Mouse (Mus musculus): ENCODE results near the gene Acbd6. TPM values are rescaled to one million over a fixed set of nuclear protein-coding genes. Genes with fewer than 3 reads are reported as not detected.

Gene Acbd6
- 10.2 and 23.6 TPM in 2 replicates for total RNA-seq (2017)

DNA sequence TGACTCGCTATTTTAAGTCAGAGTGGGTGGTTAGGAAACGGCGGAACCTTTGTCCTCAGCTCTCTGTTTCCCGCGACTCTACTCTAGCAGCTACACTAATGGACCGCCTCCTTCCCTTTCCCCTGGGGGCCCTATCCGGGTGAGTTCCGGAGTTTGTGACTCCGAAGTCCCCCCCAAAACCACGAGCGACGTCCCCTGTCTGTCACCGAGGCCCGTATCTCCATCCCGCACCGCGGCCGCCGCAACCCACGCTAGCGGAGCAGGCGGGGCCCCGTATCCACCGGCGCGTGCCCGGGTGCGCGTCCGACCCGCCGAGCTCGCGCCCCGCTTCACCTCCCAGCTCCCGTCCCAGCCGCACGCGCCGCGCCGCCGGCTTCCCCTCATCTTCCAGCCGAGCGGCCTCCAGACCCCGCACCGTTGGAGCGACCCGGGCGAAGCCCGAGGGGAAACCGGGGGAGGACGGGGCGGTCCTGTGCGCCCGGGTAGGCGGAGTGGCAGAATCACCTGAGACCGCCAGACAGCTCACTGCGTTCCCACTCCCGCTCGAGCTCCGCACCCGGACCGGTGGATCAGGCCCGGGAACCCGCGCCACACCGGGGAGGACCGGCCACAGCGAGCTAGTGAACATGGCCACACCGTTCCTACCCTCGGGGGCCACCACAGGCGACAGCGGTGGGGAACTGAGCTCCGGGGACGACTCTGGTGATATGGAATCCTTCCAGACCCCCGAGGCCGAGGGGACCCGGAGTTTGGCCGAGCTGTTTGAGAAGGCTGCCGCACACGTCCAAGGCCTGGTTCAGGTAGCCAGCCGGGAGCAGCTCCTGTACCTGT lies at the start of gene Acbd6:
Acbd6 (plus strand) TSS at position 109 of the 831 bp plus-strand sequence.
- ATAC-seq (ENCODE audit: extremely low read depth, insufficient number of reproducible peaks, low FRiP score, poor library complexity, severe bottlenecking), result peak; percentile 89

DNA sequence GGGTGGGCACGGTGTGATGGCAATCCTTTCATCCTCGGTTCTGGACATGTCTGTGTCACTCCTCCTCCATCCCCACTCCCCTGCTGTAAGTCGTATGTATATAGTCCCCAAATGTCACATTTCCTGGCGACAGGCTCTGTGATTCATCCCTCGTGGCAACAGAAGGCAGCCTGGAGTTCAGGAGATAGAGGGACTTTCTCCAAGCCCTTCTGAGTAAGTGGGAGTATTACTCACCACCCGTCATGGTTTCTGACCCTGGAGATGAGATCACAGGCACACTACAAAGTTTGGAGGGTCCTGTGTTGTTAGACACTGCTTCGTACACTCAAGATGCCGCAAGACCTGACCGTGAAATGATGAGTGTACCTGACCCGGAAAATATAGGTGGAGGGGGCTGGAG lies 47.7 kb upstream of the Acbd6 start:
- ATAC-seq (ENCODE audit: extremely low read depth, insufficient number of reproducible peaks, low FRiP score, poor library complexity, severe bottlenecking), result no peak

DNA sequence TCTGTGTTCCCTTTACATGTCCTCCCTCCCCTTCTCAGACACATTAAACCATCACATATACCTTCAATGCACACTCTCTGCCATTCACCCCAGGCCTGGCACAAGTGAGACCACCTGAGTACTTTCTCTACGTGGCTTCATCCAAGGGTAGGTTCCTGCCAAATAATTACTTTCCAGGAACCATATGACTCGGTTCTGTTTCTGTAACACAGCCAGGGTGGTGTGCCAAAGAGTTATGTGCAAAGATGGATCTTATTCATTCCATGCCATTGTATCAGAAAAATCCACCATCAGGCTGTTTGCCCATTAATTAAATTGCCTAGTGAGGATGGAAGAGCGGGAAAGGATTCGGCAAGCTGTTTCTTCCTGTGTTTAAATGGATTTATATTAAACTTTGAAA lies 42.1 kb upstream of the Acbd6 start:
- ATAC-seq (ENCODE audit: extremely low read depth, insufficient number of reproducible peaks, low FRiP score, poor library complexity, severe bottlenecking), result no peak

DNA sequence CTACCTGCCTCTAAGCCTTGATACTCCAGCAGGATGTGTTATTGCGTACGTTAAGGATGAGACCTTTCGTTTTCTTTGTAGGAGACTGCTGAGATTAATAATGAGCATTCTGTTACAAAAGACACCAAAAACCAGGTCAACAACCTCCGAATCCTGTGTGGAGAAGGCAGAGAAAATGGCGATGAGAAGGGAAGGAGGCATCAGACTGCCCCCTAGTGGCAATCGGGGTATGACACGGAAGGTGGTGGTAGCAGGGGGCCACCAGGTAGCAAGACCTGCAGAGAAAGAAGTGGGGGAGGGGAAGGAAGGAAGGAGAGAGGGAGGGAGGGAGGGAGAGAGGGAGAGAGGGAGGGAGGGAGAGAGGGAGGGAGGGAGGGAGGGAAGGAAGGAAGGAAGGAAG lies 41.3 kb upstream of the Acbd6 start:
- ATAC-seq (ENCODE audit: extremely low read depth, insufficient number of reproducible peaks, low FRiP score, poor library complexity, severe bottlenecking), result no peak

GRCm38 (mm10) chr1:155517060-155517459 lies 40.9 kb upstream of the Acbd6 start:
- ATAC-seq (ENCODE audit: extremely low read depth, insufficient number of reproducible peaks, low FRiP score, poor library complexity, severe bottlenecking), result no peak

DNA sequence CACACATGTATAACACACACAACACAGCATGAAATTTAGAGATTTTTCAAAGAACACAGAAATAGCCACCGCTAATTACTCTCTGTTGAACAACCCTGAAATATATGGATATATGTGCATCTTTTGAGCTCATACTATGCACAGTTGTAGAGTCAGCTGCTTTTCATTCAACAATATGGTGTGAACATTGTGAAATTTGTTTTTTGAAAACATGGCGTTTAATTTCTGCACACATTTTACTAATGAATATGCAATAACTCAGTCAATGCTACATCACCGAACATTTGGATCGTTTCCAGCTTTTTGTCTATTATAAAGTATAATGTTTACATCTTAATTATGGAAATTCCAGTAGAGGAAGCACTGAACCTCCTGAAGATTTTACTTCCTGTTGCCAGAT lies 37.6 kb upstream of the Acbd6 start:
- ATAC-seq (ENCODE audit: extremely low read depth, insufficient number of reproducible peaks, low FRiP score, poor library complexity, severe bottlenecking), result no peak

DNA sequence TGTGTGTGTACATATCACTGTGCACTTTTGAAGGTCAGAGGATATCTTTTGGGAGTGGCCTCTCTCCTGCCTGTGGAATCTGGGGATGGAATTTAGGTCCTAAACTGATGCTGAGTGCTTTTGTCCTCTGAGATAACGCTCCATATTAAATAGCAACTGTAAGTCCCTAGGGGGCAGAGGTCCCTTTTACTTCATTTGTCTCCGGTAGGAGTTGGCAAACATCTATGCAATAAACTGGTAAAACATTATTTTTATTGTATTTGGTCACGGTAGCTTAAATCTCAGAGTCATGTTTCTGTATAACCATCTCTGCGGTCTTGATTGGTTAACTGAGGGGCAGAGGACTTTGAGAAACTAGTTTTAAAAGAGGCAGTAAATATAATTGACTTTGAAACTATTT lies 35.4 kb upstream of the Acbd6 start:
- ATAC-seq (ENCODE audit: extremely low read depth, insufficient number of reproducible peaks, low FRiP score, poor library complexity, severe bottlenecking), result no peak

GRCm38 (mm10) chr1:155526176-155526575 lies 31.7 kb upstream of the Acbd6 start:
- no peak for ATAC-seq (ENCODE audit: extremely low read depth, insufficient number of reproducible peaks, low FRiP score, poor library complexity, severe bottlenecking)

DNA sequence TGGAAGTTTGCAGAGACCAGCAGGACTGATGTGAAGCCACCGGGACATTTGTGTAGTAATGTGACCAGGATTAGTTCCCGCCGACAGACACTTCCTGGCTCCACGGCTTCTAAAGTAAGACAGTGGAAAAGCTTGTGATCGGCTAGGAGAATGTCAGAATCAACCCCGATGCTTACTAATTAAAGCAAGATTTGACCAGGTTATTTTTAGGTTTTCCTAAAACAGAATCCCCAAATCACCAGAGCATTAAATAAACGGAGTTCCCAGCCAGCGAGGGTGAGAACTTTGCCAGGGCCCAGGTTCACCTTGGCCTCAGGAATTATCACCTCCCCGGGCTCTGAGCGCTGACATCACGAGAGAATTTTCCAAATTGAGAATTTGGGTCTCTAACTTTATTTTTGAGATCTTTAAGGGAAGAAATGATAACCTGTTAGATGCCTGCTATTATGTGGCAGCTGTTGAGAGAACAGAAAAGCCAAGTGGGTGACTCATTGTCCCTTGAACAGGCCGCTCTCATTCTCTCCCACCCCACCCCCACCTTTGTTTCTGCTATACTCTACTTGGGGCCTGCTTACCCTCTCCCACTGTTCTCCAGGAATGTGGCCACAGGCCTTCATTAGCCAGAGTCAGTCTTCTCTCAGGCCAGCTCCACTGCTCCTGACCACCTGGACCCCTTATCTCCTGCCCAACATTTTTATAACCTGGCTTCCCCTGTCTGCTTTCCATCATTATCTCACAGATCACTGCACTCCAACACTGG lies 30.7 kb upstream of the Acbd6 start:
- ATAC-seq (ENCODE audit: extremely low read depth, insufficient number of reproducible peaks, low FRiP score, poor library complexity, severe bottlenecking), result no peak

- no peak for ATAC-seq (ENCODE audit: extremely low read depth, insufficient number of reproducible peaks, low FRiP score, poor library complexity, severe bottlenecking)
These were observed 30.1 kb upstream of the Acbd6 start for GRCm38 (mm10) chr1:155527787-155528158.

- no peak for ATAC-seq (ENCODE audit: extremely low read depth, insufficient number of reproducible peaks, low FRiP score, poor library complexity, severe bottlenecking)
These were observed 29.4 kb upstream of the Acbd6 start for GRCm38 (mm10) chr1:155528405-155529119.

GRCm38 (mm10) chr1:155529120-155529963 lies 28.6 kb upstream of the Acbd6 start:
- ATAC-seq (ENCODE audit: extremely low read depth, insufficient number of reproducible peaks, low FRiP score, poor library complexity, severe bottlenecking), result no peak

GRCm38 (mm10) chr1:155530561-155531457 lies 27.1 kb upstream of the Acbd6 start:
- ATAC-seq (ENCODE audit: extremely low read depth, insufficient number of reproducible peaks, low FRiP score, poor library complexity, severe bottlenecking), result no peak

GRCm38 (mm10) chr1:155532396-155532795 lies 25.5 kb upstream of the Acbd6 start:
- no peak for ATAC-seq (ENCODE audit: extremely low read depth, insufficient number of reproducible peaks, low FRiP score, poor library complexity, severe bottlenecking)

DNA sequence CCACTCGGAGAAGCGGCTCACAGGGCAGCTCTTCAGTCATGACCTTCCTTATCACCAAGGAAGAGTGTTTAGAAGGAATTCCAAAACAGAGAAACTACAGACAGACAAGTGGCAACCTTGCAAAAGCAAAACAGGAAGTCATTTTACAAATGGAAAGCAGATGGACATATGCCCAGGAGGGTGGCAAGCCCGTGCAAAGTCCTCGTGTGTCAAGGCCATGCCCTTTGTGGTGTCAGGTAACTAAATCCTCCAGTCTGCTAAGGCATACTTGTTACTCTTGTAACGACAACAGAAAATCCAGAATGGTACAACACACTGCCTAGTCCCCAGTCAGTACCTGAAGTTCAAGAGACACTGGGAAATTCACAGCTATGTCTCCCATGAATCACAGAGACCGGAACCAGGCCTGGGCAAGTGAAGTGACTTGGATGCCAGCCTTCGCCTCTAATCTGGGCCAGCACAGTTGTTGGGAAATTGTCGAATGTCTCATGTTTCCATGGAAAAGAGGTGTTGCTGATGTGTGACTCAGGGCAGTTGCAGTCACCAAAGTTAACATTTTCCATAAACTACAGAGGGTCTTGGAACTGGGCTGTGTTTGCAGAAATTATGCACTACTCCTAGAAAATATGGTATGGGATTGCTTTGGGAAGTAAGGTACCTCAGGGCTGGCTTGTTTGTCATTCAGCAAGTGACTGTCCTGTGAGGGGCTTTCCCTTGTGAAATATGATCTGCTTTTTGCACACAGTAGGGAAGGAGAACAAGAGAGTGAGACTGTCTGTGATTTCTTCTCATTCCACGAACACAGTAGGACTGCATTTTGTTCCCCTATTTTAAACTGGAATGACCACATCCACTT lies 24.9 kb upstream of the Acbd6 start:
- no peak for ATAC-seq (ENCODE audit: extremely low read depth, insufficient number of reproducible peaks, low FRiP score, poor library complexity, severe bottlenecking)

DNA sequence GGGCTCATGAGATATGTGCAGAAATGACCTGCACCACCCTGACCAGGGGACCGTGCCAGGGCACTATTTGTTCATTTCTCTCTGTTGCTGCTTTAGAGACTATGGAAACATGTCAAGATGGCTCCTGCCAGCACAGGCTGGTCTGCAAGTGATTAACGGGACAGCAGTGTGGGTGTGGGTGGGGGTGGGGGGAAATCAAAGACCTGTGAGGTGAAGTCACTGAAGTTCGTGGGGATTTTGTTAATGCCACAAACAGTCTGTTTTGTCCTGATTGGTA lies 24.3 kb upstream of the Acbd6 start:
- ATAC-seq (ENCODE audit: extremely low read depth, insufficient number of reproducible peaks, low FRiP score, poor library complexity, severe bottlenecking), result no peak

DNA sequence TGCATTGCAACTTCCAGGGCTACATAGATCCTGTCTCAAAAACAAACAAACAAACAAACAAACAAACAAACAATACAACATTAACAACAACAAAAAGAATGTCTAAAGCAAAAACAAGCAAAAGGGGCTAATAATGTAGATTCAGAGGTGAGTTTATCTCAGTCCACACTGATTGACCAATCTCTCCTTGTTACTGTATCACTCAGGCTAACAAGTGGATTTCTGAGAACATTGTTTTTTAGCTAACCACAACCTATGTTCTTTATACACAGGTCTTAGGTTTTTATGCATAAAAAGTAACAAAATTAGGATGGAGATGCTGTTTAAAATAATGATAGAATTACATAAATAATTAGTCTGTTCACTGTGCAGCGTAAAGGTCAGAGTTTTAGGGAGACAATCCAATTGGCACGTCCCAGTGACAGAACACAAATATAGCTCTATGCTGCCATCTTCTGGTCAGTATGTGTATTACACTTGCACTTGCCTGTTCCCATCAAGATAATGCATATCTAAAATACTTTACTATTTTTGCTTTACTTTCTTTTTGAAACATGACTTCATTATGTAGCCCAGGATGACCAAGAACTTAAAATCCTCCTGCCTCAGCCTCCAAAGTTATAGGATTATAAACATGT lies 20.8 kb upstream of the Acbd6 start:
- peak; percentile 73; the same call in 1 of the 2 replicates for ATAC-seq (ENCODE audit: extremely low read depth, insufficient number of reproducible peaks, low FRiP score, poor library complexity, severe bottlenecking)
